Mouse (Mus musculus) layer of hippocampus, adult 9-10 months (tissue): Measurements from ENCODE around the gene Gm37240.
"Not testable (repeated sequence)": the region's sequence is repeated elsewhere in the genome, so short reads cannot be mapped to it uniquely, and the experiment has no call there.

ENCODE experiments used
- DNase-seq: peaks from one replicate; pipeline ENCODE4 v3.0.0; 2022; ENCODE audit warnings: low spot score

Gm37240 gene

GRCm38 (mm10) chr3:85573216-85573863, 314.0 kb downstream of the Gm37240 start:
- no peak for DNase-seq

- not testable (repeated sequence) for DNase-seq
Observed at GRCm38 (mm10) chr3:85572502-85572901, 314.8 kb downstream of the Gm37240 start.

- DNase-seq: peak; percentile 79
Observed at GRCm38 (mm10) chr3:85571276-85571675, 316.0 kb downstream of the Gm37240 start.

GRCm38 (mm10) chr3:85564603-85565002, 322.7 kb downstream of the Gm37240 start:
- DNase-seq: no peak

- peak; percentile 63 for DNase-seq
Observed at GRCm38 (mm10) chr3:85553731-85554277, 333.5 kb downstream of the Gm37240 start.

- DNase-seq: no peak
Observed at GRCm38 (mm10) chr3:85551352-85551751, 336.0 kb downstream of the Gm37240 start.

- DNase-seq: no peak
Observed at GRCm38 (mm10) chr3:85550312-85550711, 337.0 kb downstream of the Gm37240 start.

GRCm38 (mm10) chr3:85543652-85544051, 343.7 kb downstream of the Gm37240 start:
- no peak for DNase-seq

- no peak for DNase-seq
Observed at GRCm38 (mm10) chr3:85542765-85543164, 344.6 kb downstream of the Gm37240 start.

GRCm38 (mm10) chr3:85535621-85536520, 351.4 kb downstream of the Gm37240 start:
- DNase-seq: no peak

GRCm38 (mm10) chr3:85535042-85535441, 352.3 kb downstream of the Gm37240 start:
- no peak for DNase-seq

GRCm38 (mm10) chr3:85532376-85532775, 354.9 kb downstream of the Gm37240 start:
- no peak for DNase-seq

GRCm38 (mm10) chr3:85530601-85531161, 356.6 kb downstream of the Gm37240 start:
- no peak for DNase-seq

- peak; percentile 37 for DNase-seq
Observed at GRCm38 (mm10) chr3:85521311-85521907, 365.9 kb downstream of the Gm37240 start.

GRCm38 (mm10) chr3:85518668-85519067, 368.6 kb downstream of the Gm37240 start:
- no peak for DNase-seq

- DNase-seq: no peak
Observed at GRCm38 (mm10) chr3:85518072-85518471, 369.2 kb downstream of the Gm37240 start.

GRCm38 (mm10) chr3:85516739-85517396, 370.4 kb downstream of the Gm37240 start:
- DNase-seq: no peak

GRCm38 (mm10) chr3:85514700-85515099, 372.6 kb downstream of the Gm37240 start:
- no peak for DNase-seq

GRCm38 (mm10) chr3:85508717-85509279, 378.5 kb downstream of the Gm37240 start:
- DNase-seq: no peak

- DNase-seq: no peak
Observed at GRCm38 (mm10) chr3:85500096-85500495, 387.2 kb downstream of the Gm37240 start.

- no peak for DNase-seq
Observed at GRCm38 (mm10) chr3:85496146-85496545, 391.2 kb downstream of the Gm37240 start.
